Mouse (Mus musculus): Measurements from ENCODE around the gene Ppif.

GRCm38 (mm10) chr14:25707691-25708181, 13.8 kb downstream of the Ppif start:
- TF ChIP-seq MAFK (IDR thresholded peaks at IDR 0.05; ENCODE audit: insufficient replicate concordance, low read length) (no peak), NELFE (IDR thresholded peaks at IDR 0.05; ENCODE audit: low read depth, low read length) (no peak)
